Mouse (Mus musculus) neural tube, embryonic 15.5 days (tissue): ENCODE results near the gene Bach2. TPM values are rescaled to one million over a fixed set of nuclear protein-coding genes. Genes with fewer than 3 reads are reported as not detected.

Source experiments
- ATAC-seq: fragments of 200-750 bp; cut with Nextera tagmentation; 2 replicates; pipeline ENCODE4 v1.8.0; 2017; ENCODE audit warnings: mild to moderate bottlenecking, moderate TSS enrichment, moderate library complexity; ENCODE audit not compliant: low FRiP score
- H3K27ac ChIP-seq: fragments of 300-500 bp; sonication (generic); replicated peaks from 2 replicates; pipeline ENCODE4 v1.5.1; 2015; ENCODE audit warnings: mild to moderate bottlenecking, inconsistent platforms
- H3K27me3 ChIP-seq: fragments of 300-500 bp; sonication (generic); replicated peaks from 2 replicates; pipeline ENCODE4 v1.6.1; 2015; ENCODE audit warnings: inconsistent platforms
- H3K36me3 ChIP-seq: fragments of 300-500 bp; sonication (generic); 2 replicates; pipeline ENCODE4 v1.6.1; 2015; ENCODE audit warnings: inconsistent platforms
- H3K4me1 ChIP-seq: fragments of 300-500 bp; sonication (generic); 2 replicates; pipeline ENCODE4 v1.6.1; 2015; ENCODE audit warnings: inconsistent platforms
- H3K4me2 ChIP-seq: fragments of 300-500 bp; sonication (generic); 2 replicates; pipeline ENCODE4 v1.6.1; 2015; ENCODE audit warnings: inconsistent platforms, mild to moderate bottlenecking, moderate library complexity
- H3K4me3 ChIP-seq: fragments of 300-500 bp; sonication (generic); replicated peaks from 2 replicates; pipeline ENCODE4 v1.5.1; 2015; ENCODE audit warnings: mild to moderate bottlenecking, inconsistent platforms
- H3K9ac ChIP-seq: fragments of 300-500 bp; sonication (generic); replicated peaks from 2 replicates; pipeline ENCODE4 v1.6.1; 2015; ENCODE audit warnings: mild to moderate bottlenecking, inconsistent platforms
- H3K9me3 ChIP-seq: fragments of 300-500 bp; sonication (generic); replicated peaks from 2 replicates; pipeline ENCODE4 v1.6.1; 2016; ENCODE audit warnings: inconsistent platforms
- WGBS: fragments of 180-500 bp; shearing (Covaris S2); methylation state at CpG from one replicate; pipeline ENCODE4 v1.1.7; 2015; ENCODE audit warnings: mixed read lengths; 5-methylcytosine and 5-hydroxymethylcytosine counted together
- polyA plus RNA-seq: library from polyadenylated mRNA; unstranded; fragments of >200 nt; fragmentation: Nextera tagmentation; extraction: Ambion mirVana; gene quantifications from 2 replicates; pipeline ENCODE4 v1.2.1, GENCODE M21; 2015

Gene Bach2
- polyA plus RNA-seq, 1 experiment from 2014 or later = 24.3 TPM

GRCm38 (mm10) chr4:32408535-32408934 lies 169.9 kb downstream of the Bach2 start:
- no peak overlapping the region for H3K4me3 ChIP-seq
- peaks cover 19% of the 10 kb centered on the region for H3K4me1 ChIP-seq
- H3K36me3 ChIP-seq = no peaks in the 10 kb centered on the region
- H3K9me3 ChIP-seq = no peaks in the 10 kb centered on the region
- no peak for ATAC-seq
- H3K27ac ChIP-seq = no peak overlapping the region
- H3K27me3 ChIP-seq = no peaks in the 10 kb centered on the region
- 90% methylated on average over 8 of the region's 8 CpGs for WGBS
- H3K4me2 ChIP-seq = no peak overlapping the region
- no peak overlapping the region for H3K9ac ChIP-seq

- Histone ChIP-seq H3K27ac (no peak overlapping the region), H3K9ac (no peak overlapping the region), H3K27me3 (no peaks in the 10 kb centered on the region), H3K9me3 (no peaks in the 10 kb centered on the region), H3K4me1 (peaks cover 26% of the 10 kb centered on the region), H3K4me2 (no peak overlapping the region), H3K36me3 (no peaks in the 10 kb centered on the region), H3K4me3 (no peak overlapping the region)
- WGBS = 80% methylated on average over 9 of the region's 9 CpGs
- no peak for ATAC-seq
These were observed 170.7 kb downstream of the Bach2 start for GRCm38 (mm10) chr4:32409116-32409880.

GRCm38 (mm10) chr4:32413063-32413462 lies 174.5 kb downstream of the Bach2 start:
- ATAC-seq = no peak
- Histone ChIP-seq H3K27ac (no peak overlapping the region), H3K4me3 (no peak overlapping the region), H3K4me1 (peaks cover 21% of the 10 kb centered on the region), H3K27me3 (no peaks in the 10 kb centered on the region), H3K9ac (no peak overlapping the region), H3K36me3 (no peaks in the 10 kb centered on the region), H3K9me3 (no peaks in the 10 kb centered on the region), H3K4me2 (no peak overlapping the region)
- 59% methylated on average over 7 of the region's 7 CpGs for WGBS

- H3K4me1 ChIP-seq = peaks cover 21% of the 10 kb centered on the region
- 63% methylated on average over 9 of the region's 9 CpGs for WGBS
- H3K27ac ChIP-seq = no peak overlapping the region; the same call in 1 of the 2 replicates
- 0 out of 2 replicates have a peak, but pooled peaks have one; percentile 8 for ATAC-seq
- H3K36me3 ChIP-seq = no peaks in the 10 kb centered on the region
- H3K27me3 ChIP-seq = no peaks in the 10 kb centered on the region
- no peak overlapping the region for H3K9ac ChIP-seq
- no peak overlapping the region for H3K4me3 ChIP-seq
- H3K9me3 ChIP-seq = no peaks in the 10 kb centered on the region
- no peak overlapping the region for H3K4me2 ChIP-seq
These were observed 174.9 kb downstream of the Bach2 start for GRCm38 (mm10) chr4:32413505-32413904.

- H3K36me3 ChIP-seq = no peaks in the 10 kb centered on the region
- WGBS = 60% methylated on average over 7 of the region's 7 CpGs
- no peaks in the 10 kb centered on the region for H3K9me3 ChIP-seq
- H3K4me3 ChIP-seq = no peak overlapping the region
- ATAC-seq = no peak
- H3K27ac ChIP-seq = no peak overlapping the region
- peaks cover 21% of the 10 kb centered on the region for H3K4me1 ChIP-seq
- no peak overlapping the region for H3K9ac ChIP-seq
- no peak overlapping the region for H3K4me2 ChIP-seq
- H3K27me3 ChIP-seq = no peaks in the 10 kb centered on the region
These were observed 176.4 kb downstream of the Bach2 start for GRCm38 (mm10) chr4:32414959-32415358.

- no peak for ATAC-seq
- H3K27ac ChIP-seq = no peak overlapping the region
- H3K4me1 ChIP-seq = peaks cover 19% of the 10 kb centered on the region
- no peak overlapping the region for H3K4me2 ChIP-seq
- no peak overlapping the region for H3K9ac ChIP-seq
- H3K36me3 ChIP-seq = no peaks in the 10 kb centered on the region
- H3K9me3 ChIP-seq = no peaks in the 10 kb centered on the region
- 88% methylated on average over 8 of the region's 8 CpGs for WGBS
- H3K4me3 ChIP-seq = no peak overlapping the region
- no peaks in the 10 kb centered on the region for H3K27me3 ChIP-seq
These were observed 179.3 kb downstream of the Bach2 start for GRCm38 (mm10) chr4:32417939-32418338.

GRCm38 (mm10) chr4:32421570-32421969 lies 183.0 kb downstream of the Bach2 start:
- Histone ChIP-seq H3K9me3 (no peaks in the 10 kb centered on the region), H3K4me1 (peaks cover 9% of the 10 kb centered on the region), H3K27me3 (no peaks in the 10 kb centered on the region), H3K9ac (no peak overlapping the region), H3K27ac (no peak overlapping the region), H3K4me2 (no peak overlapping the region), H3K4me3 (no peak overlapping the region), H3K36me3 (no peaks in the 10 kb centered on the region)
- ATAC-seq = no peak
- 67% methylated on average over 8 of the region's 8 CpGs for WGBS

GRCm38 (mm10) chr4:32422427-32422826 lies 183.8 kb downstream of the Bach2 start:
- WGBS = 47% methylated on average over 4 of the region's 4 CpGs
- ATAC-seq = no peak
- Histone ChIP-seq H3K27me3 (no peaks in the 10 kb centered on the region), H3K9me3 (no peaks in the 10 kb centered on the region), H3K27ac (no peak overlapping the region), H3K9ac (no peak overlapping the region), H3K4me2 (no peak overlapping the region), H3K4me1 (peaks cover 18% of the 10 kb centered on the region), H3K36me3 (no peaks in the 10 kb centered on the region), H3K4me3 (no peak overlapping the region)

- Histone ChIP-seq H3K4me3 (no peak overlapping the region), H3K9ac (no peak overlapping the region), H3K36me3 (no peaks in the 10 kb centered on the region), H3K27me3 (no peaks in the 10 kb centered on the region), H3K4me1 (peaks cover 30% of the 10 kb centered on the region), H3K4me2 (no peak overlapping the region), H3K27ac (no peak overlapping the region), H3K9me3 (no peaks in the 10 kb centered on the region)
- ATAC-seq = no peak
- WGBS = 88% methylated on average over 5 of the region's 5 CpGs
These were observed 185.1 kb downstream of the Bach2 start for GRCm38 (mm10) chr4:32423667-32424066.

- Histone ChIP-seq H3K4me1 (peaks cover 37% of the 10 kb centered on the region), H3K27ac (no peak overlapping the region), H3K9me3 (no peaks in the 10 kb centered on the region), H3K4me2 (no peak overlapping the region), H3K27me3 (no peaks in the 10 kb centered on the region), H3K4me3 (no peak overlapping the region), H3K36me3 (no peaks in the 10 kb centered on the region), H3K9ac (no peak overlapping the region)
- WGBS = 86% methylated on average over 7 of the region's 7 CpGs
- ATAC-seq = no peak
These were observed 185.8 kb downstream of the Bach2 start for GRCm38 (mm10) chr4:32424434-32424833.

- no peak overlapping the region for H3K4me3 ChIP-seq
- peaks cover 43% of the 10 kb centered on the region for H3K4me1 ChIP-seq
These were observed 186.5 kb downstream of the Bach2 start for GRCm38 (mm10) chr4:32425060-32425459.

GRCm38 (mm10) chr4:32425641-32426040 lies 187.0 kb downstream of the Bach2 start:
- no peaks in the 10 kb centered on the region for H3K27me3 ChIP-seq
- H3K4me2 ChIP-seq = no peak overlapping the region
- no peak overlapping the region for H3K4me3 ChIP-seq
- no peak overlapping the region for H3K9ac ChIP-seq
- peaks cover 48% of the 10 kb centered on the region for H3K4me1 ChIP-seq
- no peak for ATAC-seq
- no peaks in the 10 kb centered on the region for H3K36me3 ChIP-seq
- WGBS = 86% methylated on average over 3 of the region's 3 CpGs
- H3K27ac ChIP-seq = no peak overlapping the region
- H3K9me3 ChIP-seq = no peaks in the 10 kb centered on the region

More at GRCm38 (mm10) chr4:32425060-32425459, 186.5 kb downstream of the Bach2 start:
- WGBS = 83% methylated on average over 7 of the region's 7 CpGs
- Histone ChIP-seq H3K9ac (no peak overlapping the region), H3K27me3 (no peaks in the 10 kb centered on the region), H3K27ac (no peak overlapping the region), H3K4me2 (no peak overlapping the region), H3K36me3 (no peaks in the 10 kb centered on the region), H3K9me3 (no peaks in the 10 kb centered on the region)
- ATAC-seq = no peak
